Mouse (Mus musculus) thymus, adult 2 months (tissue): Measurements from ENCODE around the gene Pafah1b3. TPM values are rescaled to one million over a fixed set of nuclear protein-coding genes. Genes with fewer than 3 reads are reported as not detected.

Experiments used
- DNase-seq: peaks from one replicate; pipeline ENCODE4 v3.0.0; 2021
- H3K27ac ChIP-seq: fragments of 200-500 bp; 2 replicates; pipeline ENCODE4 v1.5.1; 2012; ENCODE audit warnings: low read length, control low read depth; ENCODE audit not compliant: control insufficient read depth, insufficient read depth
- H3K27me3 ChIP-seq: fragments of 200-500 bp; 2 replicates; pipeline ENCODE4 v1.6.1; 2012; ENCODE audit warnings: mild to moderate bottlenecking, low read length, moderate library complexity, mixed read lengths; ENCODE audit not compliant: control insufficient read depth, insufficient read depth
- H3K36me3 ChIP-seq: fragments of 200-500 bp; 2 replicates; pipeline ENCODE4 v1.6.1; 2012; ENCODE audit warnings: mild to moderate bottlenecking, low read length, moderate library complexity; ENCODE audit not compliant: control insufficient read depth, insufficient read depth
- H3K4me1 ChIP-seq: fragments of 200-500 bp; replicated peaks from 2 replicates; pipeline ENCODE4 v1.6.1; 2012; ENCODE audit warnings: low read length; ENCODE audit not compliant: control insufficient read depth, insufficient read depth
- H3K4me3 ChIP-seq: fragments of 200-500 bp; 2 replicates; pipeline ENCODE4 v1.5.1; 2012; ENCODE audit warnings: mild to moderate bottlenecking, low read length, control low read depth, moderate library complexity; ENCODE audit not compliant: control insufficient read depth, insufficient read depth
- CTCF ChIP-seq: fragments of 200-500 bp; IDR thresholded peaks from 2 replicates; pipeline ENCODE4 v1.5.1; 2012; ENCODE audit warnings: mild to moderate bottlenecking, control low read depth, low read length, moderate library complexity, borderline replicate concordance; ENCODE audit not compliant: control insufficient read depth, poor library complexity, insufficient read depth; ENCODE audit errors: extremely low read depth
- POLR2A ChIP-seq: fragments of 200-500 bp; IDR thresholded peaks from 2 replicates; pipeline ENCODE4 v1.6.1; 2012; ENCODE audit warnings: mild to moderate bottlenecking, low read length, control low read depth, moderate library complexity; ENCODE audit not compliant: control insufficient read depth, poor library complexity, insufficient read depth; ENCODE audit errors: extremely low read depth
- WGBS: fragments of 180-500 bp; shearing (Covaris S2); methylation state at CpG from one replicate; pipeline ENCODE4 v1.1.7; 2018; 5-methylcytosine and 5-hydroxymethylcytosine counted together
- polyA plus RNA-seq: library from polyadenylated mRNA; depleted of rRNA; stranded (reverse); fragments of >200 nt; gene quantifications from 2 replicates; pipeline ENCODE4 v1.2.3, GENCODE M21; 2012

Gene Pafah1b3
- polyA plus RNA-seq, 1 experiment = 140 TPM

- H3K4me1 ChIP-seq = peaks cover 15% of the 10 kb centered on the region
- no peak overlapping the region for H3K4me3 ChIP-seq
- 96% methylated on average over 10 of the region's 10 CpGs for WGBS
- no peaks in the 10 kb centered on the region for H3K27me3 ChIP-seq
- no peak overlapping the region for H3K27ac ChIP-seq
- DNase-seq = no peak
- TF ChIP-seq POLR2A (no peak), CTCF (no peak)
- peaks cover 44% of the 10 kb centered on the region for H3K36me3 ChIP-seq
Observed at GRCm38 (mm10) chr7:25293191-25293739, 4.5 kb downstream of the Pafah1b3 start.

- H3K36me3 ChIP-seq = peaks cover 56% of the 10 kb centered on the region
- H3K27me3 ChIP-seq = no peaks in the 10 kb centered on the region
- peaks cover 9% of the 10 kb centered on the region for H3K4me1 ChIP-seq
- 84% methylated on average over 7 of the region's 7 CpGs for WGBS
- DNase-seq = no peak
- no peak overlapping the region for H3K4me3 ChIP-seq
- TF ChIP-seq CTCF (no peak), POLR2A (no peak)
- no peak overlapping the region for H3K27ac ChIP-seq
Observed at GRCm38 (mm10) chr7:25292107-25292506, 5.7 kb downstream of the Pafah1b3 start.

GRCm38 (mm10) chr7:25290911-25291310 lies 6.9 kb downstream of the Pafah1b3 start:
- Histone ChIP-seq H3K4me3 (no peak overlapping the region), H3K4me1 (peaks cover under 1% of the 10 kb centered on the region; the same call in 1 of the 2 replicates), H3K27ac (no peak overlapping the region), H3K36me3 (peaks cover 68% of the 10 kb centered on the region), H3K27me3 (no peaks in the 10 kb centered on the region)
- WGBS = 91% methylated on average over 2 of the region's 2 CpGs
- DNase-seq = no peak
- TF ChIP-seq CTCF (no peak), POLR2A (no peak)

GRCm38 (mm10) chr7:25290463-25290862 lies 7.3 kb downstream of the Pafah1b3 start:
- H3K4me3 ChIP-seq = no peak overlapping the region
- no peaks in the 10 kb centered on the region for H3K27me3 ChIP-seq
- DNase-seq = no peak
- H3K36me3 ChIP-seq = peaks cover 72% of the 10 kb centered on the region
- 96% methylated on average over 1 of the region's 1 CpGs for WGBS
- H3K27ac ChIP-seq = no peak overlapping the region
- no peaks in the 10 kb centered on the region for H3K4me1 ChIP-seq
- TF ChIP-seq CTCF = no peak
- no peak for TF ChIP-seq POLR2A

GRCm38 (mm10) chr7:25289925-25290324 lies 7.9 kb downstream of the Pafah1b3 start:
- TF ChIP-seq POLR2A (no peak), CTCF (no peak)
- H3K4me1 ChIP-seq = no peaks in the 10 kb centered on the region
- no peak overlapping the region for H3K4me3 ChIP-seq
- DNase-seq = no peak
- H3K27ac ChIP-seq = no peak overlapping the region
- H3K27me3 ChIP-seq = no peaks in the 10 kb centered on the region
- H3K36me3 ChIP-seq = peaks cover 76% of the 10 kb centered on the region
- 95% methylated on average over 3 of the region's 3 CpGs for WGBS

- peak; percentile 2 for DNase-seq
- H3K4me1 ChIP-seq = peaks cover 7% of the 10 kb centered on the region
- H3K27ac ChIP-seq = no peak overlapping the region
- H3K27me3 ChIP-seq = no peaks in the 10 kb centered on the region
- peaks cover 76% of the 10 kb centered on the region for H3K36me3 ChIP-seq
- H3K4me3 ChIP-seq = no peak overlapping the region
- TF ChIP-seq CTCF = no peak
- TF ChIP-seq POLR2A = no peak
- 95% methylated on average over 3 of the region's 3 CpGs for WGBS
Observed at GRCm38 (mm10) chr7:25288721-25289120, 9.1 kb downstream of the Pafah1b3 start.

- Histone ChIP-seq H3K4me3 (no peak overlapping the region), H3K27ac (no peak overlapping the region), H3K36me3 (peaks cover 71% of the 10 kb centered on the region), H3K4me1 (peaks cover 14% of the 10 kb centered on the region), H3K27me3 (no peaks in the 10 kb centered on the region)
- WGBS = 99% methylated on average over 12 of the region's 12 CpGs
- TF ChIP-seq CTCF (no peak), POLR2A (no peak)
- peak; percentile 1 for DNase-seq
Observed at GRCm38 (mm10) chr7:25288011-25288410, 9.8 kb downstream of the Pafah1b3 start.
